Mouse (Mus musculus): ENCODE data around the gene Ipo13. TPM values are rescaled to one million over a fixed set of nuclear protein-coding genes. Genes with fewer than 3 reads are reported as not detected.

The Ipo13 gene
- total RNA-seq, 2 experiments from 2014 or later, result 262 to 289 TPM

DNA sequence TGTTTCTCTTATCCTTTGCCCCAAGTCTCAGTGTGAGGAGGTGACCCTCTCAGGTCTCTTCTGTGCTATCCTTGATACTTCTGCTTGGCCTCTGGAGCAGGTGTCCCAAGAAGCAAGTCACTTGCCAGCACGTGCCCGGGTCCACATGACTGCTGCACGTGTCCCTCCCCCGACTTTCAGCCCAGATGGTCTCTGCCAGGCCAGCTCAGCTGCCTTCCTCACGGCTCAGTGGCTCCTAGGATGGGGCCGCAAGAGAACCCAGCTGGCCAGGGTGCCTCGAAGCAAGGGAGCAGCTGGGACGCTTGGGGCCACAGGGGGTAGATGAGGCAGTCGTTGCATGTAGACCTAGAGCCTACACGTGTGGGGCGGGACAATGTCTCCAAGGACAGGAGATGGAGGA lies 69.5 kb downstream of the Ipo13 start:
- DNase-seq (ENCODE audit: low spot score), result no peak

Other genes starting within 250 kb of the Ipo13 start
- gene Dmap1, start 232.7 kb downstream of the Ipo13 start, total RNA-seq (2021), result 10 to 100 TPM; 14.9 to 15.7 TPM
- not detected for gene Gm12845, start 190.6 kb downstream of the Ipo13 start, total RNA-seq (2021)
- not detected for gene Klf17, start 149.4 kb downstream of the Ipo13 start, total RNA-seq (2021)
- gene Slc6a9, start 80.5 kb downstream of the Ipo13 start, total RNA-seq (2021), result 1 to 10 TPM; 5.7 to 6.0 TPM
- gene Ccdc24, start 42.4 kb downstream of the Ipo13 start, total RNA-seq (2021), result under 1 TPM in 1 of 2 experiments, not detected in 1; 0.52 TPM
- gene B4galt2, start 31.5 kb downstream of the Ipo13 start, total RNA-seq (2021), result 1 to 10 TPM; 1.8 to 2.0 TPM
- 10 to 100 TPM; 82.2 to 83.6 TPM for gene Atp6v0b, start 27.7 kb downstream of the Ipo13 start, total RNA-seq (2021)
- 1 to 10 TPM; 3.1 to 3.2 TPM for gene Dph2, start 23.0 kb downstream of the Ipo13 start, total RNA-seq (2021)
- gene Artn, start 14.8 kb upstream of the Ipo13 start, total RNA-seq (2021), result under 1 TPM; 0.19 to 0.27 TPM
- 10 to 100 TPM; 70.4 to 73.6 TPM for gene St3gal3, start 219.9 kb upstream of the Ipo13 start, total RNA-seq (2021)

Measured in gastrocnemius, adult 18-20 months (tissue).